Mouse (Mus musculus) liver, embryonic 11.5 days (tissue): ENCODE results near the gene Hdx. TPM values are rescaled to one million over a fixed set of nuclear protein-coding genes. Genes with fewer than 3 reads are reported as not detected.

Experiments
- ATAC-seq: fragments of 200-750 bp; cut with Nextera tagmentation; replicated peaks from 2 replicates; pipeline ENCODE4 v1.8.0; 2017; ENCODE audit warnings: moderate number of reproducible peaks, mild to moderate bottlenecking, moderate TSS enrichment, moderate library complexity; ENCODE audit not compliant: low FRiP score
- DNase-seq: peaks from one replicate; pipeline ENCODE4 v3.0.0-alpha.2; 2017; ENCODE audit warnings: low spot score
- H3K27ac ChIP-seq: fragments of 300-500 bp; sonication (generic); 2 replicates; pipeline ENCODE4 v1.5.1; 2014; ENCODE audit warnings: mild to moderate bottlenecking, low read depth, low read length, control low read depth
- H3K27me3 ChIP-seq: fragments of 300-500 bp; sonication (generic); replicated peaks from 2 replicates; pipeline ENCODE4 v1.6.1; 2014; ENCODE audit warnings: low read length, mixed read lengths; ENCODE audit not compliant: control insufficient read depth, insufficient read depth
- H3K36me3 ChIP-seq: fragments of 300-500 bp; sonication (generic); 2 replicates; pipeline ENCODE4 v1.6.1; 2014; ENCODE audit warnings: mild to moderate bottlenecking, low read length, moderate library complexity, mixed read lengths; ENCODE audit not compliant: control insufficient read depth, insufficient read depth
- H3K4me1 ChIP-seq: fragments of 300-500 bp; sonication (generic); replicated peaks from 2 replicates; pipeline ENCODE4 v1.6.1; 2014; ENCODE audit warnings: low read length, mixed read lengths; ENCODE audit not compliant: control insufficient read depth, insufficient read depth
- H3K4me2 ChIP-seq: fragments of 300-500 bp; sonication (generic); 2 replicates; pipeline ENCODE4 v1.6.1; 2014; ENCODE audit warnings: mild to moderate bottlenecking, control low read depth, moderate library complexity
- H3K4me3 ChIP-seq: fragments of 300-500 bp; sonication (generic); 2 replicates; pipeline ENCODE4 v1.5.1; 2014; ENCODE audit warnings: low read depth, low read length, control low read depth
- H3K9ac ChIP-seq: fragments of 300-500 bp; sonication (generic); 2 replicates; pipeline ENCODE4 v1.6.1; 2014; ENCODE audit warnings: low read depth, low read length, control low read depth
- H3K9me3 ChIP-seq: fragments of 300-500 bp; sonication (generic); 2 replicates; pipeline ENCODE4 v1.6.1; 2016; ENCODE audit warnings: low read length, inconsistent platforms, mixed read lengths; ENCODE audit not compliant: control insufficient read depth
- WGBS: fragments of 180-500 bp; shearing (Covaris S2); extraction: QIAGEN DNeasy Blood & Tissue Kit; methylation state at CpG from one replicate; pipeline ENCODE4 v1.1.7; 2014; 5-methylcytosine and 5-hydroxymethylcytosine counted together
- polyA plus RNA-seq: library from polyadenylated mRNA; unstranded; fragments of >200 nt; fragmentation: Nextera tagmentation; extraction: Ambion mirVana; gene quantifications from 2 replicates; pipeline ENCODE4 v1.2.1, GENCODE M21; 2014

Gene Hdx
- polyA plus RNA-seq, 1 experiment from 2014 or later = 0.47 TPM

DNA sequence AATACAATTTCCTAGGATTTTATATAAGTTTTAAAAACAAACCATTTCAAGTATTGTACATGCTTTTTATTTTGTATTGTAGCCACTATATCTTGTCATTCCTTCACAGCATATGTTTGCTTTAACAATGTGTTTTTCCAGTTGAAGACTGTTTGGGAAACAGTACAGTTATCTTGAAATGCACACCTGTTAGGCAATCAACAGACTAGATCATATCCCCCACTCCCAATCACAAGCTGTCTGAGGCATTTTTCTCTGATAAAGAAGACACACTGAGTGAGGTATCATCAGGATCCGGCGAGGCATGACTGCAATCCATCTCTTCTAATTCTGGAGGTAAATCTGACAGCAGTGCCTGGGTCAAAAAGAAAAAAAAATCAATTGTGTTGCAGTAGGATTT is 119.8 kb downstream of the Hdx start:
- DNase-seq = no peak
- Histone ChIP-seq H3K9ac (no peak overlapping the region), H3K4me1 (no peaks in the 10 kb centered on the region), H3K27ac (no peak overlapping the region), H3K4me3 (no peak overlapping the region), H3K36me3 (no peaks in the 10 kb centered on the region), H3K9me3 (no peaks in the 10 kb centered on the region), H3K27me3 (no peaks in the 10 kb centered on the region), H3K4me2 (no peak overlapping the region)
- WGBS = 74% methylated on average over 2 of the region's 2 CpGs
- no peak for ATAC-seq

- DNase-seq (no peak), ATAC-seq (no peak)
- no peak within 1 kb of the TSS for H3K9ac ChIP-seq
- H3K27ac ChIP-seq = no peak within 1 kb of the TSS
- H3K9me3 ChIP-seq = no peaks in the 10 kb centered on the region
- no peaks in the 10 kb centered on the region for H3K27me3 ChIP-seq
- no peak within 1 kb of the TSS for H3K4me2 ChIP-seq
- no peaks in the 10 kb centered on the region for H3K4me1 ChIP-seq
- H3K4me3 ChIP-seq = no peak within 1 kb of the TSS
- H3K36me3 ChIP-seq = no peaks in the 10 kb centered on the region
- 61% methylated on average over 10 of the region's 10 CpGs for WGBS
Measured at GRCm38 (mm10) chrX:111537859-111538258, 159.0 kb downstream of the Hdx start, which contains the start of gene Rps6ka6. Gene Rps6ka6, minus strand, starts transcription at chrX:111537959.

Other genes with a start within 250 kb of the Hdx start
- gene Rps6ka6, start 159.1 kb downstream of the Hdx start, polyA plus RNA-seq = 39.7 and 46.5 TPM in 2 replicates
- gene Gm45194, start 194.3 kb upstream of the Hdx start, polyA plus RNA-seq = 0.78 and 2.0 TPM in 2 replicates